Mouse (Mus musculus): ENCODE measurements around the gene Slc24a4. TPM values are rescaled to one million over a fixed set of nuclear protein-coding genes. Genes with fewer than 3 reads are reported as not detected.
A peak's percentile ranks its signal among the peaks of the same experiment; 100 is the strongest.

Slc24a4 gene
- polyA plus RNA-seq, 1 experiment from 2014 or later = 0.35 TPM

- H3K4me2 ChIP-seq (replicated peaks; ENCODE audit: low read depth, low read length) = no peak overlapping the region
- 62% methylated on average over 7 of the region's 7 CpGs for WGBS
- H3K27ac ChIP-seq (ENCODE audit: low read length) = no peak overlapping the region
- H3K4me1 ChIP-seq (ENCODE audit: insufficient read depth, low read length) = peaks cover 31% of the 10 kb centered on the region
- H3K9ac ChIP-seq (replicated peaks; ENCODE audit: low read length) = no peak overlapping the region
- no peaks in the 10 kb centered on the region for H3K27me3 ChIP-seq (ENCODE audit: insufficient read depth, low read length)
- H3K4me3 ChIP-seq (ENCODE audit: low read length) = no peak overlapping the region
- no peak for ATAC-seq (ENCODE audit: low FRiP score, low TSS enrichment)
- H3K9me3 ChIP-seq (ENCODE audit: low read length) = peaks cover 10% of the 10 kb centered on the region; the same call in 1 of the 2 replicates
- H3K36me3 ChIP-seq (ENCODE audit: insufficient read depth, low read length) = no peaks in the 10 kb centered on the region
These were observed 152.5 kb downstream of the Slc24a4 start for GRCm38 (mm10) chr12:102280867-102281503.

DNA sequence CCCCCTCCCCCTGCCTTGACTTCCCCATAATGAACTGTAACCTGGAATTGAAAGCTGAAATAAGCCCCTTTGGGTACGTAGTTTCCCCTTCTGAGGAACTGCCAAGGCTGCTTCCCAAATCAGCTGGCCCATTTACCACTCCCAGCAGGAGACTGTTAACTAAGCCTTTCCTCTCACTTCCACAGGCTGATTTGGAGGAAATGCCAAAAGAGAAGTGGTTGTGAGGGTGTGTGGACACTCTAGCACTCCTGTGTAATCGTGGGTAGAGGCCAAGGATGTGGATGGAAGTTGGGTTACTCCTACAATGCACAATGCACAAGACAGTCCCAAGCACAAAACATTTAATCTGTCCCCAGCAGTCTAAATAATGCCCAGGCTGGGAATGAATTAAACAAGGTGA is 153.6 kb downstream of the Slc24a4 start:
- Histone ChIP-seq H3K27me3 (ENCODE audit: insufficient read depth, low read length) (no peaks in the 10 kb centered on the region), H3K4me1 (ENCODE audit: insufficient read depth, low read length) (peaks cover 39% of the 10 kb centered on the region), H3K9me3 (ENCODE audit: low read length) (peaks cover 10% of the 10 kb centered on the region; the same call in 1 of the 2 replicates), H3K4me2 (replicated peaks; ENCODE audit: low read depth, low read length) (peak overlapping the region; percentile 91; the same call in 1 of the 2 replicates), H3K36me3 (ENCODE audit: insufficient read depth, low read length) (no peaks in the 10 kb centered on the region), H3K9ac (replicated peaks; ENCODE audit: low read length) (no peak overlapping the region), H3K4me3 (ENCODE audit: low read length) (no peak overlapping the region), H3K27ac (ENCODE audit: low read length) (no peak overlapping the region)
- 75% methylated on average over 2 of the region's 2 CpGs for WGBS
- ATAC-seq (ENCODE audit: low FRiP score, low TSS enrichment) = no peak

DNA sequence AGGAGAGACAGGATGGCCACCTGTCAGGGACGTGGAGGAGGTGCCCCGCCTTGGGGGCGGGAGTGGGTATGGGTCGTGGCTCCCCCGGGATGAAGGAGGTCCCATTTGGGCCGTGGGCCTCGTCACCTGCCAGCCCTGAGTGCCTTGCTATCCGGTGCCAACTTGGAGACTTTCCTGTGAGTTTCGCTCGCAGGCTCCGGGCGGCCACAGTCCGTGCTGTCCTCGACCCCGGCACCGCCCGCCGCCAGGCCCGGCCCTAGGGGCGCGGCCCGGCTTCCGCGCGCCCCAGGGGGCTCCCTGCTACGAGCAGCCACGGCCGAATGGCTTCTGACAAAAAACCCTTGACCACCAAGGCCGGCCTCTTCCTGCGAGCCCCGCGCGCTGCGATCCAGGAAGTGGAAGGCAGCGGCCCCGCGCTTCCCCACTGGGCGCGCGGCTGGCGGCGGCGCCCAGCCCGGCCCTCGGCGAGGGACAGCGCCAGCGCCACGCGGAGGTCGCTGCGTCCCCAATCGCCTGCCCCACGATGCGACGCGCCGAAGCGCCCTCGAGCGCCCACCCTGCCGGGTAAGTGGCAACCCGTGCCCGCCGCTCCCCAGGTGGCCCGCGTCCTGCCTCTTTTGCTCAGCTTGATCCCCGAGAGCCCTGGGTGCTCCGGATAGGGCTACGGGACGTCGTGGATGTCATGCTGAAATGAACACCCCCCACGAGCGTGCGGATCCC is 154.4 kb downstream of the Slc24a4 start, which contains the start of gene Rin3:
Rin3 (plus strand) TSS at position 286 of the 720 bp plus-strand sequence.
- no peaks in the 10 kb centered on the region for H3K27me3 ChIP-seq (ENCODE audit: insufficient read depth, low read length)
- H3K4me2 ChIP-seq (replicated peaks; ENCODE audit: low read depth, low read length) = peak within 1 kb of the TSS; percentile 91
- WGBS = under 1% methylated on average over 75 of the region's 75 CpGs
- H3K9me3 ChIP-seq (ENCODE audit: low read length) = peaks cover 9% of the 10 kb centered on the region; the same call in 1 of the 2 replicates
- H3K9ac ChIP-seq (replicated peaks; ENCODE audit: low read length) = peak within 1 kb of the TSS; percentile 84
- peak within 1 kb of the TSS; percentile 78 for H3K27ac ChIP-seq (ENCODE audit: low read length)
- peak within 1 kb of the TSS; percentile 62 for H3K4me3 ChIP-seq (ENCODE audit: low read length)
- peak; percentile 64 for ATAC-seq (ENCODE audit: low FRiP score, low TSS enrichment)
- no peaks in the 10 kb centered on the region for H3K36me3 ChIP-seq (ENCODE audit: insufficient read depth, low read length)
- H3K4me1 ChIP-seq (ENCODE audit: insufficient read depth, low read length) = peaks cover 47% of the 10 kb centered on the region

- peak; percentile 76 for ATAC-seq (ENCODE audit: low FRiP score, low TSS enrichment)
- peaks cover 2% of the 10 kb centered on the region; the same call in 1 of the 2 replicates for H3K9me3 ChIP-seq (ENCODE audit: low read length)
- peak overlapping the region; percentile 62 for H3K4me3 ChIP-seq (ENCODE audit: low read length)
- H3K36me3 ChIP-seq (ENCODE audit: insufficient read depth, low read length) = no peaks in the 10 kb centered on the region
- H3K27ac ChIP-seq (ENCODE audit: low read length) = peak overlapping the region; percentile 78; the same call in 1 of the 2 replicates
- H3K27me3 ChIP-seq (ENCODE audit: insufficient read depth, low read length) = no peaks in the 10 kb centered on the region
- peaks cover 52% of the 10 kb centered on the region for H3K4me1 ChIP-seq (ENCODE audit: insufficient read depth, low read length)
- 7% methylated on average over 20 of the region's 24 CpGs for WGBS
- peak overlapping the region; percentile 84 for H3K9ac ChIP-seq (replicated peaks; ENCODE audit: low read length)
- H3K4me2 ChIP-seq (replicated peaks; ENCODE audit: low read depth, low read length) = peak overlapping the region; percentile 91
These were observed 155.1 kb downstream of the Slc24a4 start for GRCm38 (mm10) chr12:102283483-102284266.

DNA sequence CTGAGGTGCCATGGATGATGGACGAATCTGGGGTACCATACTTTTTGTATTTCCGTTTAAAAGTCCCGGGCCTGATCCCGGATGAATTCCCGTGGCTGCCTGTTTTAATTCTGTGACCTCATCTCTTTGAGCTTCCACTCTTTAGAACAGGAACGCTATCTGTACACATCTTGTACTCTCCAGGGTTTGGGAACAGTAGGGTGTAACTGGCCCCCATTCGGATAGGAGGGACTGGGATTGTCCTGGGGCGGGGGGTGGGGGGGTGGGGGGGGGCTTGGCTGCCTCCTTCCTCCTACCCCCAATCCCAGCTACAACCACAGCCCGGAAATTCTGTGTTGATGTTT is 155.7 kb downstream of the Slc24a4 start:
- H3K4me3 ChIP-seq (ENCODE audit: low read length) = peak overlapping the region; percentile 62
- H3K4me2 ChIP-seq (replicated peaks; ENCODE audit: low read depth, low read length) = peak overlapping the region; percentile 91
- no peaks in the 10 kb centered on the region for H3K27me3 ChIP-seq (ENCODE audit: insufficient read depth, low read length)
- no peak overlapping the region for H3K27ac ChIP-seq (ENCODE audit: low read length)
- no peak for ATAC-seq (ENCODE audit: low FRiP score, low TSS enrichment)
- H3K4me1 ChIP-seq (ENCODE audit: insufficient read depth, low read length) = peaks cover 52% of the 10 kb centered on the region
- no peaks in the 10 kb centered on the region for H3K9me3 ChIP-seq (ENCODE audit: low read length)
- H3K36me3 ChIP-seq (ENCODE audit: insufficient read depth, low read length) = no peaks in the 10 kb centered on the region
- H3K9ac ChIP-seq (replicated peaks; ENCODE audit: low read length) = peak overlapping the region; percentile 84
- WGBS = 27% methylated on average over 9 of the region's 9 CpGs

GRCm38 (mm10) chr12:102284618-102285159 is 156.2 kb downstream of the Slc24a4 start:
- WGBS = 37% methylated on average over 3 of the region's 3 CpGs
- H3K4me2 ChIP-seq (replicated peaks; ENCODE audit: low read depth, low read length) = peak overlapping the region; percentile 91
- peak overlapping the region; percentile 62 for H3K4me3 ChIP-seq (ENCODE audit: low read length)
- no peak overlapping the region; the same call in 1 of the 2 replicates for H3K9ac ChIP-seq (replicated peaks; ENCODE audit: low read length)
- ATAC-seq (ENCODE audit: low FRiP score, low TSS enrichment) = no peak
- H3K36me3 ChIP-seq (ENCODE audit: insufficient read depth, low read length) = no peaks in the 10 kb centered on the region
- no peaks in the 10 kb centered on the region for H3K9me3 ChIP-seq (ENCODE audit: low read length)
- no peak overlapping the region for H3K27ac ChIP-seq (ENCODE audit: low read length)
- peaks cover 52% of the 10 kb centered on the region for H3K4me1 ChIP-seq (ENCODE audit: insufficient read depth, low read length)
- no peaks in the 10 kb centered on the region for H3K27me3 ChIP-seq (ENCODE audit: insufficient read depth, low read length)

DNA sequence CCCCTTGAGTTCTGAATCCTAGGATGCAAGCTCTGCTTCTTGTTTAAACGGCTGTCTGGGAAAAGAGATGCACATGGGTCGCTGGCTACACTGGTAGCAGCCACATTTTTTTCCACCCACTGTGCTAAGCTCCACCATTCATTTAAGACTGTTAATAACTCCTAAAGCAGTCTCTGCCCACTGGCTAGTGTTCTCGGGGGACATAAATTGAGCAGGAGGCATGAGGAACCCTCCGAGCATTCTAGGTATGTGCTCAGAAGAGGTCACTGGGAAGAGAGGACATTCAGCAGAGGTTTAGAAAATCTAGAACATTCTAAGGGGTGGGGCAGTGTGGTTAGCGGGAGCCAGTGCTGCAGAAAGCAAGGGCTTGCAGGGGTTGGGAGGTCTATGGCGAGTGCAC is 156.8 kb downstream of the Slc24a4 start:
- ATAC-seq (ENCODE audit: low FRiP score, low TSS enrichment) = no peak
- Histone ChIP-seq H3K9ac (replicated peaks; ENCODE audit: low read length) (no peak overlapping the region), H3K9me3 (ENCODE audit: low read length) (no peaks in the 10 kb centered on the region), H3K4me3 (ENCODE audit: low read length) (no peak overlapping the region), H3K4me2 (replicated peaks; ENCODE audit: low read depth, low read length) (peak overlapping the region; percentile 91; the same call in 1 of the 2 replicates), H3K27me3 (ENCODE audit: insufficient read depth, low read length) (no peaks in the 10 kb centered on the region), H3K27ac (ENCODE audit: low read length) (no peak overlapping the region), H3K4me1 (ENCODE audit: insufficient read depth, low read length) (peaks cover 52% of the 10 kb centered on the region), H3K36me3 (ENCODE audit: insufficient read depth, low read length) (no peaks in the 10 kb centered on the region)
- 74% methylated on average over 6 of the region's 6 CpGs for WGBS

DNA sequence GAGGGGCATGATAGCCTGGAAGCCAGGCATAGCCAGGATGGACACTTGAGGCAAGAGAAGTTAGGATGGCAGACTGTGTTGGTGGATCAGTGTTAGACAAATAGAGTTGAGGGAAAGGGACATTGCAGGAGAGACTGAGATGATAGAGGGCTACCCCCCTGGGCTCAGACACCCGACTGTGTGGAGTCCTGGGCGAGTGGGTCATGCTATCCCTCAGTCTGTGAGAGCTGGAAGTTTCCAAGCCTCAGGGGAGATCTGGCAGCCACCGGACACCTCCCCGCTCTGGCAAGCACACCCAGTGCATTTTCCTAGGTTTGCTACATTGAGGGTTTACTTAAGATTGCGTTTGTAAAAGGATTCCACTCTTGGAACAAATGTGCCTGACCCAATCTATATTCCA is 157.2 kb downstream of the Slc24a4 start:
- H3K9me3 ChIP-seq (ENCODE audit: low read length) = no peaks in the 10 kb centered on the region
- no peak overlapping the region for H3K4me3 ChIP-seq (ENCODE audit: low read length)
- WGBS = 69% methylated on average over 5 of the region's 5 CpGs
- H3K27ac ChIP-seq (ENCODE audit: low read length) = no peak overlapping the region
- ATAC-seq (ENCODE audit: low FRiP score, low TSS enrichment) = no peak
- H3K4me1 ChIP-seq (ENCODE audit: insufficient read depth, low read length) = peaks cover 53% of the 10 kb centered on the region
- H3K4me2 ChIP-seq (replicated peaks; ENCODE audit: low read depth, low read length) = no peak overlapping the region
- no peak overlapping the region for H3K9ac ChIP-seq (replicated peaks; ENCODE audit: low read length)
- no peaks in the 10 kb centered on the region for H3K36me3 ChIP-seq (ENCODE audit: insufficient read depth, low read length)
- no peaks in the 10 kb centered on the region for H3K27me3 ChIP-seq (ENCODE audit: insufficient read depth, low read length)

GRCm38 (mm10) chr12:102286681-102287414 is 158.3 kb downstream of the Slc24a4 start:
- H3K9me3 ChIP-seq (ENCODE audit: low read length) = no peaks in the 10 kb centered on the region
- peak; percentile 47; the same call in 1 of the 2 replicates for ATAC-seq (ENCODE audit: low FRiP score, low TSS enrichment)

More at GRCm38 (mm10) chr12:102286681-102287414, 158.3 kb downstream of the Slc24a4 start:
- peak overlapping the region; percentile 6; the same call in 1 of the 2 replicates for H3K27ac ChIP-seq (ENCODE audit: low read length)
- 0 out of 2 replicates have a peak overlapping the region, but pooled peaks have one; percentile 1 for H3K4me2 ChIP-seq (replicated peaks; ENCODE audit: low read depth, low read length)
- no peaks in the 10 kb centered on the region for H3K27me3 ChIP-seq (ENCODE audit: insufficient read depth, low read length)
- H3K36me3 ChIP-seq (ENCODE audit: insufficient read depth, low read length) = no peaks in the 10 kb centered on the region
- no peak overlapping the region for H3K4me3 ChIP-seq (ENCODE audit: low read length)
- peaks cover 63% of the 10 kb centered on the region for H3K4me1 ChIP-seq (ENCODE audit: insufficient read depth, low read length)
- 35% methylated on average over 10 of the region's 10 CpGs for WGBS
- no peak overlapping the region; the same call in 1 of the 2 replicates for H3K9ac ChIP-seq (replicated peaks; ENCODE audit: low read length)
